Mouse (Mus musculus): Measurements from ENCODE around the gene Ube2g2.

The Ube2g2 gene

GRCm38 (mm10) chr10:77605908-77606826 is 15.9 kb upstream of the Ube2g2 start, which contains the start of the genes Sumo3 and Gm49325:
Gene Sumo3, plus strand, starts transcription at chr10:77606097.
Gene Gm49325, plus strand, starts transcription at chr10:77606197.
- peak; percentile 94 for DNase-seq (ENCODE audit: low spot score)

GRCm38 (mm10) chr10:77606855-77607254 is 15.2 kb upstream of the Ube2g2 start:
- DNase-seq (ENCODE audit: low spot score), result no peak

- DNase-seq (ENCODE audit: low spot score), result no peak
Observed at GRCm38 (mm10) chr10:77607441-77607840, 14.6 kb upstream of the Ube2g2 start.

- DNase-seq (ENCODE audit: low spot score), result no peak
Observed at GRCm38 (mm10) chr10:77608589-77608988, 13.5 kb upstream of the Ube2g2 start.

- no peak for DNase-seq (ENCODE audit: low spot score)
Observed at GRCm38 (mm10) chr10:77610221-77610961, 11.7 kb upstream of the Ube2g2 start.

- DNase-seq (ENCODE audit: low spot score), result no peak
Observed at GRCm38 (mm10) chr10:77613409-77613808, 8.7 kb upstream of the Ube2g2 start.

GRCm38 (mm10) chr10:77615647-77616046 is 6.4 kb upstream of the Ube2g2 start:
- DNase-seq (ENCODE audit: low spot score), result no peak

GRCm38 (mm10) chr10:77616166-77616565 is 5.9 kb upstream of the Ube2g2 start:
- DNase-seq (ENCODE audit: low spot score), result no peak

GRCm38 (mm10) chr10:77616926-77617325 is 5.1 kb upstream of the Ube2g2 start:
- DNase-seq (ENCODE audit: low spot score), result no peak

- DNase-seq (ENCODE audit: low spot score), result no peak
Observed at GRCm38 (mm10) chr10:77621546-77621945, 529 bp upstream of the Ube2g2 start.

- no peak for DNase-seq (ENCODE audit: low spot score)
Observed at GRCm38 (mm10) chr10:77623069-77623492, 1.0 kb downstream of the Ube2g2 start.

- no peak for DNase-seq (ENCODE audit: low spot score)
Observed at GRCm38 (mm10) chr10:77623639-77624400, 1.7 kb downstream of the Ube2g2 start.

- DNase-seq (ENCODE audit: low spot score), result no peak
Observed at GRCm38 (mm10) chr10:77624570-77624995, 2.5 kb downstream of the Ube2g2 start.

- DNase-seq (ENCODE audit: low spot score), result no peak
Observed at GRCm38 (mm10) chr10:77626036-77626435, 4.0 kb downstream of the Ube2g2 start.

GRCm38 (mm10) chr10:77626591-77626990 is 4.5 kb downstream of the Ube2g2 start:
- DNase-seq (ENCODE audit: low spot score), result no peak

GRCm38 (mm10) chr10:77627497-77627896 is 5.4 kb downstream of the Ube2g2 start:
- DNase-seq (ENCODE audit: low spot score), result peak; percentile 45

GRCm38 (mm10) chr10:77629163-77629562 is 7.1 kb downstream of the Ube2g2 start:
- no peak for DNase-seq (ENCODE audit: low spot score)

- no peak for DNase-seq (ENCODE audit: low spot score)
Observed at GRCm38 (mm10) chr10:77629970-77630369, 7.9 kb downstream of the Ube2g2 start.

- no peak for DNase-seq (ENCODE audit: low spot score)
Observed at GRCm38 (mm10) chr10:77634016-77634415, 11.9 kb downstream of the Ube2g2 start.

- no peak for DNase-seq (ENCODE audit: low spot score)
Observed at GRCm38 (mm10) chr10:77634452-77635231, 12.6 kb downstream of the Ube2g2 start.

GRCm38 (mm10) chr10:77636234-77636922 is 14.3 kb downstream of the Ube2g2 start:
- DNase-seq (ENCODE audit: low spot score), result no peak

All from ovary, adult 18-20 months (tissue).